Mouse (Mus musculus) CH12.LX (cell line): ENCODE data around the gene Hspa1l. TPM values are rescaled to one million over a fixed set of nuclear protein-coding genes. Genes with fewer than 3 reads are reported as not detected.

Experiments
- DNase-seq: peaks from one replicate; pipeline ENCODE4 v3.0.0-alpha.2; 2013; ENCODE audit errors: extremely low read depth
- H3K27ac ChIP-seq: 2 replicates; pipeline ENCODE4 v1.5.1; 2012; ENCODE audit warnings: low read depth, mild to moderate bottlenecking, control low read depth, moderate library complexity; ENCODE audit not compliant: insufficient read depth
- H3K27me3 ChIP-seq: replicated peaks from 2 replicates; pipeline ENCODE3; 2012; ENCODE audit warnings: inconsistent platforms
- H3K36me3 ChIP-seq, 2 experiments: replicated peaks in 1 of 2; 2 replicates each; pipeline versions ENCODE3 to v1.6.1; 2012; ENCODE audit warnings: inconsistent platforms in 1 of 2, low read length in 1 of 2, mild to moderate bottlenecking in 1 of 2, mixed read lengths in 1 of 2, moderate library complexity in 1 of 2; ENCODE audit not compliant: control insufficient read depth in 1 of 2, insufficient read depth in 1 of 2
- H3K4me1 ChIP-seq, 2 experiments: 2 replicates each; pipeline ENCODE4 v1.6.1; 2012; ENCODE audit warnings: inconsistent platforms in 1 of 2, moderate library complexity in 1 of 2; ENCODE audit not compliant: insufficient read depth in 2 of 2, control insufficient read depth in 1 of 2
- H3K4me2 ChIP-seq: 2 replicates; pipeline ENCODE4 v1.6.1; 2012; ENCODE audit warnings: low read depth, mild to moderate bottlenecking, control low read depth; ENCODE audit not compliant: poor library complexity, insufficient read depth, severe bottlenecking
- H3K4me3 ChIP-seq, 3 experiments: fragments of 150-350 bp in 1 of 3; sonication (generic) in 1 of 3; replicated peaks in 1 of 3; 2 replicates each; pipeline versions ENCODE3 to v1.5.1; 2011 to 2012; ENCODE audit warnings: low read depth in 2 of 3, low read length in 2 of 3, mild to moderate bottlenecking in 2 of 3, moderate library complexity in 2 of 3, control low read depth in 1 of 3, improper control_type of control experiment in 1 of 3, inconsistent platforms in 1 of 3, mixed read lengths in 1 of 3; ENCODE audit not compliant: poor library complexity in 1 of 3
- H3K79me2 ChIP-seq: replicated peaks from 2 replicates; pipeline ENCODE4 v1.6.1; 2012; ENCODE audit warnings: mild to moderate bottlenecking, moderate library complexity; ENCODE audit not compliant: control insufficient read depth, poor library complexity, insufficient read depth, severe bottlenecking; ENCODE audit errors: extremely low read depth
- H3K9ac ChIP-seq: 2 replicates; pipeline ENCODE4 v1.6.1; 2012; ENCODE audit warnings: low read depth, mild to moderate bottlenecking, control low read depth, moderate library complexity; ENCODE audit not compliant: insufficient read depth
- H3K9me3 ChIP-seq: replicated peaks from 2 replicates; pipeline ENCODE3; 2012; ENCODE audit warnings: low read length, inconsistent platforms, mixed read lengths
- CHD1 ChIP-seq: IDR thresholded peaks from 2 replicates; pipeline ENCODE4 v1.6.1; 2012; ENCODE audit warnings: low read depth, low read length, improper control_type of control experiment, inconsistent platforms
- E2F4 ChIP-seq: IDR thresholded peaks from 2 replicates; pipeline ENCODE4 v1.6.1; 2011; ENCODE audit warnings: low read depth, low read length, improper control_type of control experiment; ENCODE audit not compliant: insufficient replicate concordance
- ELF1 ChIP-seq: IDR thresholded peaks from 2 replicates; pipeline ENCODE4 v1.6.1; 2014; ENCODE audit warnings: low read depth, mild to moderate bottlenecking, inconsistent platforms, low read length, improper control_type of control experiment
- EP300 ChIP-seq: IDR thresholded peaks from 2 replicates; pipeline ENCODE4 v1.6.1; 2011; ENCODE audit warnings: low read length, improper control_type of control experiment
- ETS1 ChIP-seq: conservative IDR thresholded peaks from 2 replicates; pipeline ENCODE4 v1.6.1; 2012; ENCODE audit warnings: low read depth, mild to moderate bottlenecking, inconsistent platforms, low read length, improper control_type of control experiment, moderate library complexity
- GABPA ChIP-seq: IDR thresholded peaks from 2 replicates; pipeline ENCODE4 v1.6.1; 2012; ENCODE audit warnings: low read depth, low read length, improper control_type of control experiment, inconsistent platforms; ENCODE audit not compliant: insufficient replicate concordance
- JUN ChIP-seq: IDR thresholded peaks from 2 replicates; pipeline ENCODE4 v1.6.1; 2011; ENCODE audit warnings: low read depth, mild to moderate bottlenecking, low read length, improper control_type of control experiment, moderate library complexity; ENCODE audit not compliant: insufficient read depth
- JUND ChIP-seq: conservative IDR thresholded peaks from 2 replicates; pipeline ENCODE4 v1.6.1; 2011; ENCODE audit warnings: low read depth, low read length, improper control_type of control experiment
- MAFK ChIP-seq: IDR thresholded peaks from 2 replicates; pipeline ENCODE4 v1.6.1; 2011; ENCODE audit warnings: low read length, improper control_type of control experiment; ENCODE audit not compliant: insufficient replicate concordance
- MAZ ChIP-seq: IDR thresholded peaks from 2 replicates; pipeline ENCODE4 v1.6.1; 2012; ENCODE audit warnings: low read depth, mild to moderate bottlenecking, inconsistent platforms, low read length, improper control_type of control experiment, moderate library complexity
- MEF2A ChIP-seq: IDR thresholded peaks from 2 replicates; pipeline ENCODE4 v1.6.1; 2014; ENCODE audit warnings: low read depth, mild to moderate bottlenecking, inconsistent platforms, low read length, improper control_type of control experiment, borderline replicate concordance
- NELFE ChIP-seq: IDR thresholded peaks from 2 replicates; pipeline ENCODE4 v1.6.1; 2011; ENCODE audit warnings: low read depth, low read length, improper control_type of control experiment
- NRF1 ChIP-seq: IDR thresholded peaks from 2 replicates; pipeline ENCODE4 v1.6.1; 2014; ENCODE audit warnings: low read depth, mild to moderate bottlenecking, inconsistent platforms, low read length, improper control_type of control experiment, moderate library complexity
- POLR2A ChIP-seq: IDR thresholded peaks from 2 replicates; pipeline ENCODE4 v1.6.1; 2011; ENCODE audit warnings: low read depth, mild to moderate bottlenecking, improper control_type of control experiment, low read length
- POLR2AphosphoS2 ChIP-seq: IDR thresholded peaks from 2 replicates; pipeline ENCODE4 v1.6.1; 2011; ENCODE audit warnings: low read depth, low read length, improper control_type of control experiment
- RAD21 ChIP-seq: IDR thresholded peaks from 2 replicates; pipeline ENCODE4 v1.6.1; 2011; ENCODE audit warnings: low read depth, mild to moderate bottlenecking, low read length, improper control_type of control experiment, moderate library complexity
- RCOR1 ChIP-seq: conservative IDR thresholded peaks from 2 replicates; pipeline ENCODE4 v1.6.1; 2012; ENCODE audit warnings: low read depth, mild to moderate bottlenecking, inconsistent platforms, low read length, improper control_type of control experiment
- SIN3A ChIP-seq: IDR thresholded peaks from 2 replicates; pipeline ENCODE4 v1.6.1; 2012; ENCODE audit warnings: low read length, improper control_type of control experiment, inconsistent platforms
- TBP ChIP-seq: conservative IDR thresholded peaks from 2 replicates; pipeline ENCODE4 v1.6.1; 2011; ENCODE audit warnings: low read depth, low read length, improper control_type of control experiment
- TCF12 ChIP-seq: IDR thresholded peaks from 2 replicates; pipeline ENCODE4 v1.6.1; 2014; ENCODE audit warnings: low read depth, mild to moderate bottlenecking, inconsistent platforms, low read length, improper control_type of control experiment
- UBTF ChIP-seq: IDR thresholded peaks from 2 replicates; pipeline ENCODE4 v1.6.1; 2012; ENCODE audit warnings: low read depth, mild to moderate bottlenecking, inconsistent platforms, low read length, improper control_type of control experiment, moderate library complexity
- USF2 ChIP-seq: conservative IDR thresholded peaks from 2 replicates; pipeline ENCODE4 v1.6.1; 2011; ENCODE audit warnings: low read depth, low read length, improper control_type of control experiment
- ZC3H11A ChIP-seq: IDR thresholded peaks from 2 replicates; pipeline ENCODE4 v1.6.1; 2012; ENCODE audit warnings: low read depth, mild to moderate bottlenecking, inconsistent platforms, low read length, improper control_type of control experiment
- ZKSCAN1 ChIP-seq: IDR thresholded peaks from 2 replicates; pipeline ENCODE4 v1.6.1; 2012; ENCODE audit warnings: low read depth, inconsistent platforms, low read length, improper control_type of control experiment, borderline replicate concordance
- ZMIZ1 ChIP-seq: IDR thresholded peaks from 2 replicates; pipeline ENCODE4 v1.6.1; 2012; ENCODE audit warnings: low read depth, mild to moderate bottlenecking, inconsistent platforms, low read length, improper control_type of control experiment
- ZNF384 ChIP-seq: IDR thresholded peaks from 2 replicates; pipeline ENCODE4 v1.6.1; 2012; ENCODE audit warnings: low read depth, low read length, improper control_type of control experiment, inconsistent platforms
- dilution Hi-C: fragments of 300-500 bp; cut with MboI; formaldehyde crosslinking; loops from 2 replicates; pipeline ENCODE4 v1.14.3; 2020; ENCODE audit warnings: low sequenced_read_pairs; ENCODE audit not compliant: extremely low pct_unique_long_range_greater_than_20kb, extremely low pct_ligation_motif_present
- in situ Hi-C: fragments of 300-500 bp; cut with MboI; formaldehyde crosslinking; loops from 3 replicates; pipeline ENCODE4 v1.14.3; 2019; ENCODE audit warnings: low sequenced_read_pairs, low pct_ligation_motif_present, low pct_unique_long_range_greater_than_20kb, mixed read lengths
- polyA plus RNA-seq: library from polyadenylated mRNA; unstranded; fragments of >175 nt; gene quantifications from 2 replicates; pipeline ENCODE4 v1.2.1, GENCODE M21; 2012; ENCODE audit warnings: low read depth; ENCODE audit not compliant: insufficient read length
- total RNA-seq, 2 experiments: library from RNA; depleted of rRNA; stranded (reverse); fragments of 300-350 nt in 1 of 2; fragments of >200 nt in 1 of 2; gene quantifications; 2 replicates each; pipeline ENCODE4 v1.2.3; 2012 to 2014

Hspa1l gene
- total and polyA plus RNA-seq, 3 experiments = 0.30 to 1.4 TPM; not detected in 1

DNA sequence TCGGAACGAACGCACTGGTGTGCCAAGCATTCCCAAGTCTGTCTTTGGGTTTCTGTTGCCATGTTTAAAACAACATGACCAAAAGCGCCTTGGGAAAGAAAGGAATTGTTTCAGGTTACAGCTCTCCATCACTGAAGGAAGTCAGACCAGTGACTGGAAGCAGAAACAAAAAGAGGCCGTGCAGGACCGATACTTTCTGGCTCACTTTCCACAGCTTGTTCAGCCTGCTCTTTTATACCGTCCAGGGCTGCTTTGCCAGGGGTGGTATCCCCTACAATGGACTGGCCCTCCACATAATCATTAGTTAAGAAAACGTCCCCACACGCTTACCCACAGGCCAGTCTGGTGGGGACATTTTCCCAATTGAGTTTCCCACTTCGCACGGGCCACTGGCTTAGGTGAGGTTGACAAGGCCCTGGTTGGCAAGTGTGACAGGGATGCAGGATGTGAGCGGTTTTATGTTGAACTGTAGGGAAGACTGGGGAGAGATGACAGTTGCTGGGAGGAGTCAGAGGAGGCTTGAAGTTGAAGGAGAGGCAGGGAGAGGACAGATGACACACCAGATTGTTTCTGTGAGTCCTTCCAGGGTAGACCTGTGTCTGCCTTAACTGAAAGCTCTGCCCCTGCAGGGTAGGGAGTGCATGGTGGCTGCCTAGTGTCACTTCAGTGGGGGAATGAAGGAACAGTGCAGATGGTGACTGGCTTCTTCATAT lies 29.8 kb downstream of the Hspa1l start:
- Histone ChIP-seq H3K4me2 (peak overlapping the region; percentile 88), H3K36me3 (peaks cover 45 to 59% of the 10 kb centered on the region in 2 experiments), H3K4me3 (peak overlapping the region; percentile 84 to 94 (median 86)), H3K27ac (peak overlapping the region; percentile 100), H3K27me3 (no peaks in the 10 kb centered on the region), H3K4me1 (peaks cover 8 to 14% of the 10 kb centered on the region in 2 experiments; a peak in 3 of 4 replicates), H3K9ac (peak overlapping the region; percentile 100), H3K79me2 (peaks cover 36% of the 10 kb centered on the region), H3K9me3 (peaks cover 27% of the 10 kb centered on the region)
- TF ChIP-seq ZKSCAN1 = no peak
- peak; percentile 83 for TF ChIP-seq TBP
- TF ChIP-seq MAFK = no peak
- peak; percentile 71 for TF ChIP-seq POLR2A
- no peak for TF ChIP-seq ELF1
- TF ChIP-seq JUN = no peak
- no peak for TF ChIP-seq TCF12
- no peak; the same call in 1 of the 2 replicates for TF ChIP-seq SIN3A
- TF ChIP-seq POLR2AphosphoS2 = peak; percentile 78; the same call in 1 of the 2 replicates
- no peak for TF ChIP-seq UBTF
- no peak for TF ChIP-seq ZNF384
- no peak for TF ChIP-seq MEF2A
- no peak for TF ChIP-seq NRF1
- TF ChIP-seq CHD1 = peak; percentile 51; the same call in 1 of the 2 replicates
- TF ChIP-seq GABPA = no peak
- no peak for TF ChIP-seq ZC3H11A
- TF ChIP-seq E2F4 = no peak
- no peak for TF ChIP-seq JUND
- no peak for TF ChIP-seq RCOR1
- no peak for TF ChIP-seq MAZ
- peak; percentile 63 for TF ChIP-seq NELFE
- no peak; the same call in 1 of the 2 replicates for TF ChIP-seq ZMIZ1
- TF ChIP-seq RAD21 = no peak
- TF ChIP-seq ETS1 = no peak
- no peak for TF ChIP-seq USF2
- no peak for TF ChIP-seq EP300
- dilution Hi-C loops = no loop called here
- peak; percentile 60 for DNase-seq
- in situ Hi-C loops = no loop called here
